Mouse (Mus musculus) ES-Bruce4 (cell line): Measurements from ENCODE around the gene Fryl. TPM values are rescaled to one million over a fixed set of nuclear protein-coding genes. Genes with fewer than 3 reads are reported as not detected.
A peak's percentile ranks its signal among the peaks of the same experiment; 100 is the strongest.

Experiments
- H3K27ac ChIP-seq: 2 replicates; pipeline ENCODE4 v1.5.1; 2012; ENCODE audit warnings: low read length, inconsistent platforms; ENCODE audit not compliant: insufficient read depth
- H3K27me3 ChIP-seq: 2 replicates; pipeline ENCODE4 v1.6.1; 2012; ENCODE audit warnings: mild to moderate bottlenecking, low read length, inconsistent platforms; ENCODE audit not compliant: control insufficient read depth, poor library complexity, insufficient read depth, severe bottlenecking
- H3K36me3 ChIP-seq: 2 replicates; pipeline ENCODE4 v1.6.1; 2012; ENCODE audit warnings: inconsistent platforms, mild to moderate bottlenecking, low read length, moderate library complexity; ENCODE audit not compliant: control insufficient read depth, poor library complexity, insufficient read depth, severe bottlenecking
- H3K4me1 ChIP-seq: one replicate; pipeline ENCODE4 v1.8.1; 2011; ENCODE audit warnings: low read length; ENCODE audit not compliant: control insufficient read depth, insufficient read depth
- H3K4me3 ChIP-seq: 2 replicates; pipeline ENCODE4 v1.5.1; 2011; ENCODE audit warnings: low read depth, mild to moderate bottlenecking, low read length
- H3K9ac ChIP-seq: 2 replicates; pipeline ENCODE4 v1.6.1; 2012; ENCODE audit warnings: low read depth, mild to moderate bottlenecking, inconsistent platforms; ENCODE audit not compliant: poor library complexity, severe bottlenecking
- H3K9me3 ChIP-seq: replicated peaks from 2 replicates; pipeline ENCODE4 v1.6.1; 2012; ENCODE audit warnings: mild to moderate bottlenecking, low read length, inconsistent platforms; ENCODE audit not compliant: control insufficient read depth, poor library complexity, insufficient read depth, severe bottlenecking
- CTCF ChIP-seq: IDR thresholded peaks from one replicate; pipeline ENCODE4 v1.8.1; 2011; ENCODE audit warnings: low read depth, low read length
- EP300 ChIP-seq: IDR thresholded peaks from 2 replicates; pipeline ENCODE4 v1.6.1; 2011; ENCODE audit warnings: low read depth, low read length; ENCODE audit not compliant: insufficient read depth
- POLR2A ChIP-seq: IDR thresholded peaks from one replicate; pipeline ENCODE4 v1.8.1; 2011; ENCODE audit warnings: low read length; ENCODE audit not compliant: insufficient read depth
- polyA plus RNA-seq: library from polyadenylated mRNA; stranded (reverse); fragments of >200 nt; gene quantifications from 2 replicates; pipeline ENCODE4 v1.2.4, GENCODE M21; 2011; ENCODE audit warnings: low read depth; ENCODE audit not compliant: missing spikeins, insufficient read depth, insufficient read length

Gene Fryl
- polyA plus RNA-seq, 1 experiment, result 94.8 TPM

DNA sequence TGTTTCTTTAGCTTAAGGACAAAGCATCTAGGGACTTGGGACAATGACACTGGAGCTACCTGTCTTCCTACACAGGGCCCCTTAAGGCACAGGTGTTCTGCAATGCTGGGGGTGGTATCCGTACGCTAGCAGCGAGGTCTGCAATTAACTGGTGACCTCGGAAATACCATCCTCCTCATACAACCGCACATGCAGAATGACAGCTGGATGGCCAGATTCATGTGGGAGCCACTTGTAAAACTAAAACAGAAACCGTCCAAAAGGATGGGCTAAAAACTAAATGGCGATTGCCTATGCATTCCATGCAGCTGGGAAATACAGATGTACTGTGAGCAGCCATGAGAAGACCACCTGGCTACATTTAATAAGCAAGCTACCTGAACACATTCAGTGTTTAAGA is 34.6 kb downstream of the Fryl start:
- Histone ChIP-seq H3K9me3 (no peaks in the 10 kb centered on the region), H3K4me1 (peaks cover 2% of the 10 kb centered on the region), H3K27me3 (no peaks in the 10 kb centered on the region), H3K9ac (no peak overlapping the region), H3K4me3 (no peak overlapping the region), H3K36me3 (no peaks in the 10 kb centered on the region), H3K27ac (no peak overlapping the region)
- TF ChIP-seq EP300 (no peak), CTCF (no peak), POLR2A (no peak)

- no peak overlapping the region for H3K4me3 ChIP-seq
- TF ChIP-seq EP300, result 0 out of 2 replicates have a peak, but pooled peaks have one; percentile 52
- no peak for TF ChIP-seq POLR2A
- no peak for TF ChIP-seq CTCF
- H3K27ac ChIP-seq, result no peak overlapping the region
- no peak overlapping the region for H3K9ac ChIP-seq
- H3K4me1 ChIP-seq, result peaks cover 2% of the 10 kb centered on the region
- no peaks in the 10 kb centered on the region for H3K9me3 ChIP-seq
- H3K27me3 ChIP-seq, result no peaks in the 10 kb centered on the region
- no peaks in the 10 kb centered on the region for H3K36me3 ChIP-seq
These were observed 36.7 kb downstream of the Fryl start for GRCm38 (mm10) chr5:73219716-73220115.

- H3K27ac ChIP-seq, result peak overlapping the region; percentile 65
- no peaks in the 10 kb centered on the region for H3K9me3 ChIP-seq
- no peaks in the 10 kb centered on the region for H3K27me3 ChIP-seq
- H3K36me3 ChIP-seq, result no peaks in the 10 kb centered on the region
- TF ChIP-seq CTCF, result no peak
- no peak for TF ChIP-seq EP300
- no peak for TF ChIP-seq POLR2A
- no peak overlapping the region for H3K4me3 ChIP-seq
- no peak overlapping the region for H3K9ac ChIP-seq
- peaks cover 2% of the 10 kb centered on the region for H3K4me1 ChIP-seq
These were observed 38.4 kb downstream of the Fryl start for GRCm38 (mm10) chr5:73218065-73218464.

DNA sequence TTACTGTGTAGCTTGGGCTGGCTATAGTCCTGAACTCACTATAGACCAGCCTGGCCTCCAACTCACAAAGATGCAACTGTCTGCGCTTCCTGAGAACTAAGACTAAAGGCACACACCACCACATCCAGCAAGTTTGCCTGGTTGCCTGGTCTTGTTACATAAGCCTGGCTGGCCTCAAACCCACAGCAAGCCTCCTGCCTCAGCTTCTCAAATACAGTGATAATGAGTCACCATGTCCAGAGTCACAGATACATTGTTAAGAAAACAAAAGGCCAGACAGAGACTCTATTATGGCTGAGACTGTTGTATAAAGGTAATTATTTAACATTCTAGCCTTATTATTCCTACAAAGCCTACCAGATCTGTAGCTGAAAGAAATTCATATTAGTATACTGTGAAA is 39.3 kb downstream of the Fryl start:
- TF ChIP-seq EP300 (no peak), POLR2A (no peak), CTCF (no peak)

DNA sequence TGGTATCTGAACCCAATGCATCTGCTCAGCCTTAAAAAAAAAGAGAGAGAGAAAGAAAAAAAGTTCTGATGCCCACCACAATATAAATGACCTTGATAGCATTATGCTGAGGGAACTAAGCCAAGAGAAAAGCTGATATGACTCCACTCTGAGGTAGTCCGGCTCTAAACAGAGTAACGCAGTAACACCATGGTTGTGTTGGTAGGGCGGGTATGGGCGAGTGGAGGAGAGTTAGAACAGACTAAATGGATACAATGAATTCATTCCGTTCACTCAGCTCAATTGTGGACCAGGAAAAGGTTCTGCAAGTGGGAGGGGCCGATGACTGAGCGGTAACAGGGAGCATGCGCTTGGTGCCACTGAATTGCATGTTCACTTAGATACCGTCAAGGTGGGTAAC is 40.4 kb downstream of the Fryl start:
- no peaks in the 10 kb centered on the region for H3K36me3 ChIP-seq
- H3K4me1 ChIP-seq, result peaks cover 3% of the 10 kb centered on the region
- no peak overlapping the region for H3K4me3 ChIP-seq
- no peaks in the 10 kb centered on the region for H3K27me3 ChIP-seq
- H3K27ac ChIP-seq, result no peak overlapping the region
- TF ChIP-seq EP300 (no peak), CTCF (no peak), POLR2A (no peak)
- no peak overlapping the region for H3K9ac ChIP-seq
- H3K9me3 ChIP-seq, result no peaks in the 10 kb centered on the region

More for the DNA sequence above, 39.3 kb downstream of the Fryl start:
- H3K27ac ChIP-seq, result peak overlapping the region; percentile 13; the same call in 1 of the 2 replicates
- H3K9ac ChIP-seq, result no peak overlapping the region
- no peaks in the 10 kb centered on the region for H3K9me3 ChIP-seq
- no peaks in the 10 kb centered on the region for H3K27me3 ChIP-seq
- no peaks in the 10 kb centered on the region for H3K36me3 ChIP-seq
- H3K4me1 ChIP-seq, result peaks cover 2% of the 10 kb centered on the region
- no peak overlapping the region for H3K4me3 ChIP-seq

- H3K36me3 ChIP-seq, result no peaks in the 10 kb centered on the region
- H3K4me1 ChIP-seq, result peaks cover 17% of the 10 kb centered on the region
- H3K9me3 ChIP-seq, result no peaks in the 10 kb centered on the region
- TF ChIP-seq EP300, result no peak
- TF ChIP-seq CTCF, result no peak
- no peak for TF ChIP-seq POLR2A
- no peaks in the 10 kb centered on the region for H3K27me3 ChIP-seq
- no peak overlapping the region for H3K27ac ChIP-seq
- H3K9ac ChIP-seq, result no peak overlapping the region
- no peak overlapping the region for H3K4me3 ChIP-seq
These were observed 44.0 kb downstream of the Fryl start for GRCm38 (mm10) chr5:73212446-73212845.
